Mouse (Mus musculus) heart, embryonic 12.5 days (tissue): ENCODE data around the gene Elp4. TPM values are rescaled to one million over a fixed set of nuclear protein-coding genes. Genes with fewer than 3 reads are reported as not detected.

Experiments
- ATAC-seq: fragments of 200-750 bp; cut with Nextera tagmentation; 2 replicates; pipeline ENCODE4 v1.8.0; 2017; ENCODE audit warnings: moderate TSS enrichment, moderate library complexity; ENCODE audit not compliant: insufficient number of reproducible peaks, low FRiP score
- H3K27ac ChIP-seq: fragments of 300-500 bp; sonication (generic); 2 replicates; pipeline ENCODE4 v1.5.1; 2016; ENCODE audit warnings: mild to moderate bottlenecking, moderate library complexity; ENCODE audit not compliant: poor library complexity, severe bottlenecking
- H3K27me3 ChIP-seq: fragments of 300-500 bp; sonication (generic); replicated peaks from 2 replicates; pipeline ENCODE4 v1.6.1; 2016; ENCODE audit warnings: mild to moderate bottlenecking, moderate library complexity
- H3K36me3 ChIP-seq: fragments of 300-500 bp; sonication (generic); 2 replicates; pipeline ENCODE4 v1.6.1; 2016; ENCODE audit warnings: mild to moderate bottlenecking, moderate library complexity
- H3K4me1 ChIP-seq: fragments of 300-500 bp; sonication (generic); replicated peaks from 2 replicates; pipeline ENCODE4 v1.6.1; 2016; ENCODE audit warnings: mild to moderate bottlenecking
- H3K4me2 ChIP-seq: fragments of 300-500 bp; sonication (generic); 2 replicates; pipeline ENCODE4 v1.6.1; 2016; ENCODE audit warnings: mild to moderate bottlenecking, moderate library complexity
- H3K4me3 ChIP-seq: fragments of 300-500 bp; sonication (generic); 2 replicates; pipeline ENCODE4 v1.5.1; 2016; ENCODE audit warnings: mild to moderate bottlenecking
- H3K9ac ChIP-seq: fragments of 300-500 bp; sonication (generic); 2 replicates; pipeline ENCODE4 v1.6.1; 2016; ENCODE audit warnings: mild to moderate bottlenecking, moderate library complexity
- H3K9me3 ChIP-seq: fragments of 300-500 bp; sonication (generic); replicated peaks from 2 replicates; pipeline ENCODE4 v1.6.1; 2016; ENCODE audit warnings: mild to moderate bottlenecking, moderate library complexity
- WGBS: fragments of 180-500 bp; shearing (Covaris S2); methylation state at CpG from one replicate; pipeline ENCODE4 v1.1.7; 2016; 5-methylcytosine and 5-hydroxymethylcytosine counted together
- polyA plus RNA-seq: library from polyadenylated mRNA; unstranded; fragments of >200 nt; fragmentation: Nextera tagmentation; extraction: Ambion mirVana; gene quantifications from 2 replicates; pipeline ENCODE4 v1.2.1, GENCODE M21; 2016

Elp4 gene
- polyA plus RNA-seq, 1 experiment from 2014 or later, result 20.7 TPM

DNA sequence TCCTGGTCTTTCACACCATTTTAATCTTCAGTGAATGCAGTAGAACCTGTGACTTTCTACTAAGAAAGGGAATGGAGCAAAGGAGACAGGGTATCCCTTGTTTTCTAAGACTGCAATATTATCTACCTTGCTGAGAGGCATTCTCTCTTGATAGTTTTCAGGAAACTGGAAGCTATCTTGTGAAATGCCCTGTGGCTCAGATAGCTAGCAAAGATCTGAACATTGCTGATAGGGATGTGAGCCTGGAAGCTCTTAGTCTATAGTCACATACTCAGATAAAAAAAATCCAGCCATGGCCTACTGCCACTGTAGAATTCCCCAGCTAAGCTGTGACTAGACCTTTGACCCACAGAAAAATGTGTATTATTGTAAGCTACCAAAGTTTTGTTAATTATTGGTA lies 13.5 kb downstream of the Elp4 start:
- Histone ChIP-seq H3K27ac (no peak overlapping the region), H3K36me3 (peaks cover 28% of the 10 kb centered on the region), H3K27me3 (no peaks in the 10 kb centered on the region), H3K9ac (no peak overlapping the region), H3K4me3 (no peak overlapping the region), H3K4me1 (no peaks in the 10 kb centered on the region), H3K9me3 (peaks cover 7% of the 10 kb centered on the region), H3K4me2 (no peak overlapping the region)
- no peak for ATAC-seq

GRCm38 (mm10) chr2:105873403-105873802 lies 31.0 kb downstream of the Elp4 start:
- Histone ChIP-seq H3K27me3 (no peaks in the 10 kb centered on the region), H3K4me2 (no peak overlapping the region), H3K9me3 (no peaks in the 10 kb centered on the region), H3K27ac (no peak overlapping the region), H3K4me1 (no peaks in the 10 kb centered on the region), H3K9ac (no peak overlapping the region), H3K4me3 (no peak overlapping the region), H3K36me3 (peaks cover 5% of the 10 kb centered on the region; the same call in 1 of the 2 replicates)
- 89% methylated on average over 1 of the region's 1 CpGs for WGBS
- ATAC-seq, result no peak

DNA sequence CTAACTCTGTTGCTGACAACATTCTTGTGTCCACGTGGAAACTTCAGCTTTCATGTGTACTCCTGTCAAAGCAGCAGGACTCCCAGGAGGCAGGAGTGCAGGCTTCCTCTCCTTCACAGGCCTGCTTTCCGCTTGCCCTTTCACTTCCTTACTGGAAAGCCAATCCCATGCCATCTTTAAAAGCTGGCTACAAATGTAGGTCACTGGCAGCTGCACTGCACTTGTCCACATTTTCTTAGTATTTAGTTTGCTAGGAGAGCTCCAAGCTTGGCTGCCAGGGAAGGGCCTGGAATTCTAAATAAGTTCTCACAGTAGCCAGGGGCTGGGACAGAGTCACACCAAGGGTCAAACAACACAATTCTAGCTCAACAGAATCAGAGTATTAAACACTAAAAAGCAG lies 49.6 kb downstream of the Elp4 start:
- Histone ChIP-seq H3K4me3 (no peak overlapping the region), H3K9ac (no peak overlapping the region)
- 60% methylated on average over 2 of the region's 2 CpGs for WGBS

DNA sequence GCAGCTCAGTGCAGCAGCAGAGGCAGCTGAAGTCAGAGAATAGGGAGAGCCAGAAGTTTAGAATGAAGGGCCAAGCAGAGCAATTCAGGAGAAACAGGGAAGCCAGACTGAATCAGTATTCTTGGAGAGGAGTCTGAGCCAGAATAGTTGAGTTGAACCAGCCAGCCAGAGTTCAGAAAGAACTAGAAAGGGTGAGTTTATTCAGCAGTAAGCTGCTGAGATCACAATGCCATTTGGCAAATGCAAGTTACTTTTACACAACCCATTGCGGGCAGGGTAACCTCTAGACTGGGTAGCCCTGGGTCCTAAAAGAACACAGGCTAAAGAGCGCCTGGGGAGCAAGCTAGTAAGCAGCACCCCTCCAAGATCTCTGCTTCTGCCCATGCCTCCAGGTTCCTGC lies 51.4 kb downstream of the Elp4 start:
- Histone ChIP-seq H3K9me3 (no peaks in the 10 kb centered on the region), H3K4me1 (no peaks in the 10 kb centered on the region), H3K4me3 (no peak overlapping the region), H3K4me2 (no peak overlapping the region), H3K36me3 (peaks cover 8% of the 10 kb centered on the region), H3K27me3 (no peaks in the 10 kb centered on the region), H3K27ac (no peak overlapping the region), H3K9ac (no peak overlapping the region)
- ATAC-seq, result no peak
- WGBS, result 90% methylated on average over 2 of the region's 2 CpGs

More for the DNA sequence above, 49.6 kb downstream of the Elp4 start:
- peaks cover 8% of the 10 kb centered on the region for H3K36me3 ChIP-seq
- no peak overlapping the region for H3K27ac ChIP-seq
- no peaks in the 10 kb centered on the region for H3K9me3 ChIP-seq
- no peak overlapping the region for H3K4me2 ChIP-seq
- no peaks in the 10 kb centered on the region for H3K4me1 ChIP-seq
- no peak for ATAC-seq
- no peaks in the 10 kb centered on the region for H3K27me3 ChIP-seq

- no peak overlapping the region for H3K4me3 ChIP-seq
- ATAC-seq, result no peak
- H3K27me3 ChIP-seq, result no peaks in the 10 kb centered on the region
- H3K4me2 ChIP-seq, result no peak overlapping the region
- H3K36me3 ChIP-seq, result peaks cover 8% of the 10 kb centered on the region
- H3K4me1 ChIP-seq, result no peaks in the 10 kb centered on the region
- no peaks in the 10 kb centered on the region for H3K9me3 ChIP-seq
- H3K9ac ChIP-seq, result no peak overlapping the region
- no peak overlapping the region for H3K27ac ChIP-seq
Measured at GRCm38 (mm10) chr2:105851714-105852293, 52.6 kb downstream of the Elp4 start.

DNA sequence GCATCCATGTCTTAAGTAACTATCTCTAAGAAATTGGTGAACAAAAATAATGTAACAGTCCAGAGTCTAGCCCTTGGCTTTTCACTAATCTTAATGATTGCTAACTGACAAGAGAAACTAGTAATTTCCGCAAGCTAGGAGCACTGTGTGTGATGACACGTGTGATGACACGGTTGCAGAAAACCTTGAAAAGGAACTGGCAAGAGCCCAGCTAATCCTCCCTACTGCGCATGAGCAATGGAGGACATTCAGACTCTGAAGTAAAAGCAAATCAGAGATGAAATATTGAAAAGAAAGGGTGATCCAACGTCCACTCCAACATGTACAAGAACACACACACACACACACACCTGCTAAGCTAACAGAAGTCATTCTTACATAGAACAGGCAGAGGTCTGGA lies 61.2 kb downstream of the Elp4 start:
- H3K27ac ChIP-seq, result no peak overlapping the region
- H3K9ac ChIP-seq, result no peak overlapping the region
- ATAC-seq, result no peak
- 84% methylated on average over 5 of the region's 5 CpGs for WGBS
- no peak overlapping the region for H3K4me2 ChIP-seq
- H3K9me3 ChIP-seq, result no peaks in the 10 kb centered on the region
- no peaks in the 10 kb centered on the region for H3K4me1 ChIP-seq
- H3K36me3 ChIP-seq, result peaks cover 5% of the 10 kb centered on the region
- H3K27me3 ChIP-seq, result no peaks in the 10 kb centered on the region
- no peak overlapping the region for H3K4me3 ChIP-seq

GRCm38 (mm10) chr2:105817965-105818364 lies 86.4 kb downstream of the Elp4 start:
- H3K4me3 ChIP-seq, result no peak overlapping the region
- 77% methylated on average over 1 of the region's 1 CpGs for WGBS
- no peak overlapping the region for H3K27ac ChIP-seq
- H3K36me3 ChIP-seq, result peaks cover 6% of the 10 kb centered on the region; the same call in 1 of the 2 replicates
- no peaks in the 10 kb centered on the region for H3K27me3 ChIP-seq
- no peaks in the 10 kb centered on the region for H3K9me3 ChIP-seq
- H3K4me1 ChIP-seq, result no peaks in the 10 kb centered on the region
- ATAC-seq, result no peak
- no peak overlapping the region for H3K4me2 ChIP-seq
- no peak overlapping the region for H3K9ac ChIP-seq

DNA sequence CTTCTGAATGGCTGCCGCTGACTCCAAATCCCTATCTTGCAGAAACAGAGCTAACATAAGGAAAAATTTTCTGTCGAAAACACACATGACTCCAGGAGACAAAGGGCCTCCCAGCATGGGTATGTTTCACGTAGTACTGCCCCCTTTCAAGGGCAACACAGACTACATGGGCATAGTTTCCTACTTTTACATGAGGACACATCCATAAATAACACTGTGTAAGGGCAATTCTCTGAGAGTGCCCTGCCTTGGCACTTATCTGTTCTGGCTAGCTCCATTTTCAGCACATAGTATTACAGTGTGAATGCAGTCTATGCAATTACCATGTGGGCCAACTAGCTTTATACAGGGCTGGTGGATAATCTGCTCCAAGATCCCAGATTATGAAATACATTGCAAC lies 89.2 kb downstream of the Elp4 start:
- 81% methylated on average over 3 of the region's 3 CpGs for WGBS
- H3K9ac ChIP-seq, result no peak overlapping the region
- no peaks in the 10 kb centered on the region for H3K9me3 ChIP-seq
- no peak overlapping the region for H3K4me3 ChIP-seq
- H3K4me2 ChIP-seq, result no peak overlapping the region
- H3K36me3 ChIP-seq, result no peaks in the 10 kb centered on the region
- no peaks in the 10 kb centered on the region for H3K27me3 ChIP-seq
- H3K27ac ChIP-seq, result no peak overlapping the region
- no peaks in the 10 kb centered on the region for H3K4me1 ChIP-seq
- no peak for ATAC-seq

GRCm38 (mm10) chr2:105813041-105813440 lies 91.3 kb downstream of the Elp4 start:
- ATAC-seq, result no peak
- no peaks in the 10 kb centered on the region for H3K36me3 ChIP-seq
- H3K27ac ChIP-seq, result no peak overlapping the region
- H3K27me3 ChIP-seq, result no peaks in the 10 kb centered on the region
- H3K4me2 ChIP-seq, result no peak overlapping the region
- H3K4me3 ChIP-seq, result no peak overlapping the region
- H3K9ac ChIP-seq, result no peak overlapping the region
- 82% methylated on average over 3 of the region's 3 CpGs for WGBS
- H3K9me3 ChIP-seq, result no peaks in the 10 kb centered on the region
- H3K4me1 ChIP-seq, result no peaks in the 10 kb centered on the region

GRCm38 (mm10) chr2:105810286-105810685 lies 94.1 kb downstream of the Elp4 start:
- H3K27ac ChIP-seq, result no peak overlapping the region
- no peak overlapping the region for H3K4me3 ChIP-seq
- H3K4me1 ChIP-seq, result no peaks in the 10 kb centered on the region
- WGBS, result 77% methylated on average over 2 of the region's 2 CpGs
- no peaks in the 10 kb centered on the region for H3K36me3 ChIP-seq
- H3K9ac ChIP-seq, result no peak overlapping the region
- H3K9me3 ChIP-seq, result no peaks in the 10 kb centered on the region
- no peak overlapping the region for H3K4me2 ChIP-seq
- no peak for ATAC-seq
- H3K27me3 ChIP-seq, result no peaks in the 10 kb centered on the region

DNA sequence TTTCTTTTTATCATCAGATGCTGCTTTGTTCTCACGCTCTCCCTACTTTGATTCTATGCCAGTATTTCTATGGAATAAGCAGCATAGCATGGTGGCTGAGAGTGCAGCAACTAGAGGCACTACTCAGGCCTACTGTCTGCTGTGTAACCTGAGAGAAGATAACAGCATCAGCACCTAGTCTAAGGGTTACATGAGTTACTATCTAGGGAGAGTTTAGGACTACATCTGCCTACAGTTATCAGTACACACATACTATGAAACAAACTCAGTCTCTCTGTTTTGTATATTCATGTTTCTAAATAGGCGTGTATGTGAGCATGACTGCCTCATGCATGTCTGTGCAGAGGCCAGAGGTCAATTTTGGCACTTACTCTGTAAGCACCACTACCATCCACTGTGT lies 97.8 kb downstream of the Elp4 start:
- H3K27ac ChIP-seq, result no peak overlapping the region
- ATAC-seq, result no peak
- 77% methylated on average over 2 of the region's 2 CpGs for WGBS

DNA sequence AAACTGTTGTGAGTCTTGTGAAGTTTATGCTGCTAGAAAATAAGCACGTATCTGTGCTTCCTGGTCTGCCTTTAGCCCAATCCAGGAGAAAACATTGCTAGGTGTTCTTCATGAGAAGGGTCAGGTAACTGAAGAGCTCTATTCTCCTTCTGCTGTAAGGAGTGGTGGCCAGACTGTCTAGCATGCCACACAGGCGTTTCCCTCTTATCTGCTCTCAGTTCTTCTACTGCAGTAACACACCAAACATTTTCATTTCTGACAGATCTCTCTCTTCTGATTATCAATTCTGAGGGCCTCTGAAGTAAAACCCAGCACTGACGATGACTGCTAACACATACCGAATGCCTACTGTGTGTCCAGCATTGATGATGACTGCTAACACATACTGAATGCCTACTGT lies 98.3 kb downstream of the Elp4 start:
- Histone ChIP-seq H3K27ac (no peak overlapping the region), H3K27me3 (no peaks in the 10 kb centered on the region), H3K9me3 (no peaks in the 10 kb centered on the region), H3K4me3 (no peak overlapping the region), H3K4me2 (no peak overlapping the region), H3K9ac (no peak overlapping the region), H3K4me1 (no peaks in the 10 kb centered on the region), H3K36me3 (no peaks in the 10 kb centered on the region)
- WGBS, result 71% methylated on average over 4 of the region's 4 CpGs
- no peak for ATAC-seq

More for the DNA sequence above, 97.8 kb downstream of the Elp4 start:
- Histone ChIP-seq H3K4me2 (no peak overlapping the region), H3K36me3 (no peaks in the 10 kb centered on the region), H3K4me1 (no peaks in the 10 kb centered on the region), H3K9ac (no peak overlapping the region), H3K4me3 (no peak overlapping the region), H3K9me3 (no peaks in the 10 kb centered on the region), H3K27me3 (no peaks in the 10 kb centered on the region)
